Mouse (Mus musculus) B cell, adult 62 days (primary cell): ENCODE measurements around the gene Hhat. TPM values are rescaled to one million over a fixed set of nuclear protein-coding genes. Genes with fewer than 3 reads are reported as not detected.

Experiments used
- total RNA-seq: library from RNA; stranded (reverse); gene quantifications from 4 replicates; pipeline ENCODE4 v1.2.4, GENCODE M21; 2023

Gene Hhat
- total RNA-seq = 6.8 to 8.2 TPM (median 7.7 TPM) in 4 replicates

GRCm38 (mm10) chr1:192770495-192771331, at the start of gene Hhat:
Hhat (minus strand) TSS chr1:192771223.

Other genes with a start within 250 kb of the Hhat start
- 0.22 to 0.27 TPM in 2 of 4 replicates, not detected in the others for gene Sertad4, start 84.5 kb upstream of the Hhat start, total RNA-seq